Mouse (Mus musculus): ENCODE data around the gene Gpr142. TPM values are rescaled to one million over a fixed set of nuclear protein-coding genes. Genes with fewer than 3 reads are reported as not detected.

The Gpr142 gene
- polyA plus RNA-seq, 1 experiment from 2014 or later, result not detected

- peak; percentile 56; the same call in 1 of the 2 replicates for ATAC-seq (ENCODE audit: low read depth)
- Histone ChIP-seq H3K9me3 (ENCODE audit: control insufficient read depth, low read length) (no peaks in the 10 kb centered on the region), H3K27ac (ENCODE audit: low read depth, low read length) (no peak overlapping the region), H3K27me3 (ENCODE audit: control insufficient read depth, insufficient read depth, low read length) (peaks cover 3% of the 10 kb centered on the region; the same call in 1 of the 2 replicates), H3K4me1 (ENCODE audit: control insufficient read depth, insufficient read depth, low read length) (peaks cover 13% of the 10 kb centered on the region), H3K4me3 (ENCODE audit: low read depth, low read length) (no peak overlapping the region), H3K9ac (replicated peaks; ENCODE audit: low read depth, low read length) (no peak overlapping the region), H3K4me2 (ENCODE audit: low read depth, low read length) (peak overlapping the region; percentile 41), H3K36me3 (ENCODE audit: control insufficient read depth, insufficient read depth, low read length) (no peaks in the 10 kb centered on the region)
- WGBS, result 10% methylated on average over 30 of the region's 30 CpGs
Observed at GRCm38 (mm10) chr11:114789061-114789714, 9.5 kb upstream of the Gpr142 start.

GRCm38 (mm10) chr11:114789716-114790115 is 9.0 kb upstream of the Gpr142 start:
- 54% methylated on average over 9 of the region's 9 CpGs for WGBS
- Histone ChIP-seq H3K4me1 (ENCODE audit: control insufficient read depth, insufficient read depth, low read length) (peaks cover 13% of the 10 kb centered on the region), H3K36me3 (ENCODE audit: control insufficient read depth, insufficient read depth, low read length) (no peaks in the 10 kb centered on the region), H3K4me3 (ENCODE audit: low read depth, low read length) (no peak overlapping the region), H3K9ac (replicated peaks; ENCODE audit: low read depth, low read length) (no peak overlapping the region), H3K27ac (ENCODE audit: low read depth, low read length) (no peak overlapping the region), H3K9me3 (ENCODE audit: control insufficient read depth, low read length) (no peaks in the 10 kb centered on the region), H3K27me3 (ENCODE audit: control insufficient read depth, insufficient read depth, low read length) (peaks cover 3% of the 10 kb centered on the region; the same call in 1 of the 2 replicates), H3K4me2 (ENCODE audit: low read depth, low read length) (no peak overlapping the region)
- ATAC-seq (ENCODE audit: low read depth), result no peak

- Histone ChIP-seq H3K4me2 (ENCODE audit: low read depth, low read length) (no peak overlapping the region), H3K9ac (replicated peaks; ENCODE audit: low read depth, low read length) (no peak overlapping the region), H3K9me3 (ENCODE audit: control insufficient read depth, low read length) (no peaks in the 10 kb centered on the region), H3K4me3 (ENCODE audit: low read depth, low read length) (no peak overlapping the region), H3K36me3 (ENCODE audit: control insufficient read depth, insufficient read depth, low read length) (no peaks in the 10 kb centered on the region), H3K27me3 (ENCODE audit: control insufficient read depth, insufficient read depth, low read length) (peaks cover 3% of the 10 kb centered on the region; the same call in 1 of the 2 replicates), H3K27ac (ENCODE audit: low read depth, low read length) (no peak overlapping the region), H3K4me1 (ENCODE audit: control insufficient read depth, insufficient read depth, low read length) (peaks cover 17% of the 10 kb centered on the region)
- ATAC-seq (ENCODE audit: low read depth), result no peak
- WGBS, result 74% methylated on average over 12 of the region's 12 CpGs
Observed at GRCm38 (mm10) chr11:114790171-114790570, 8.6 kb upstream of the Gpr142 start.

- H3K9me3 ChIP-seq (ENCODE audit: control insufficient read depth, low read length), result no peaks in the 10 kb centered on the region
- peak overlapping the region; percentile 93 for H3K4me2 ChIP-seq (ENCODE audit: low read depth, low read length)
- H3K36me3 ChIP-seq (ENCODE audit: control insufficient read depth, insufficient read depth, low read length), result no peaks in the 10 kb centered on the region
- H3K4me3 ChIP-seq (ENCODE audit: low read depth, low read length), result no peak overlapping the region
- 23% methylated on average over 4 of the region's 4 CpGs for WGBS
- H3K9ac ChIP-seq (replicated peaks; ENCODE audit: low read depth, low read length), result 0 out of 2 replicates have a peak overlapping the region, but pooled peaks have one; percentile 7
- peaks cover 3% of the 10 kb centered on the region; the same call in 1 of the 2 replicates for H3K27me3 ChIP-seq (ENCODE audit: control insufficient read depth, insufficient read depth, low read length)
- H3K4me1 ChIP-seq (ENCODE audit: control insufficient read depth, insufficient read depth, low read length), result peaks cover 22% of the 10 kb centered on the region
- no peak overlapping the region for H3K27ac ChIP-seq (ENCODE audit: low read depth, low read length)
- no peak for ATAC-seq (ENCODE audit: low read depth)
Observed at GRCm38 (mm10) chr11:114790841-114791240, 7.9 kb upstream of the Gpr142 start.

- Histone ChIP-seq H3K4me1 (ENCODE audit: control insufficient read depth, insufficient read depth, low read length) (peaks cover 28% of the 10 kb centered on the region), H3K9ac (replicated peaks; ENCODE audit: low read depth, low read length) (peak overlapping the region; percentile 67), H3K4me2 (ENCODE audit: low read depth, low read length) (peak overlapping the region; percentile 93), H3K9me3 (ENCODE audit: control insufficient read depth, low read length) (no peaks in the 10 kb centered on the region), H3K36me3 (ENCODE audit: control insufficient read depth, insufficient read depth, low read length) (no peaks in the 10 kb centered on the region), H3K27ac (ENCODE audit: low read depth, low read length) (peak overlapping the region; percentile 74), H3K27me3 (ENCODE audit: control insufficient read depth, insufficient read depth, low read length) (no peaks in the 10 kb centered on the region), H3K4me3 (ENCODE audit: low read depth, low read length) (peak overlapping the region; percentile 45)
- 4% methylated on average over 45 of the region's 50 CpGs for WGBS
- ATAC-seq (ENCODE audit: low read depth), result no peak
Observed at GRCm38 (mm10) chr11:114791351-114791889, 7.3 kb upstream of the Gpr142 start.

GRCm38 (mm10) chr11:114791891-114792411 is 6.8 kb upstream of the Gpr142 start:
- Histone ChIP-seq H3K27me3 (ENCODE audit: control insufficient read depth, insufficient read depth, low read length) (no peaks in the 10 kb centered on the region), H3K4me3 (ENCODE audit: low read depth, low read length) (peak overlapping the region; percentile 45), H3K4me1 (ENCODE audit: control insufficient read depth, insufficient read depth, low read length) (peaks cover 28% of the 10 kb centered on the region), H3K9ac (replicated peaks; ENCODE audit: low read depth, low read length) (peak overlapping the region; percentile 67), H3K4me2 (ENCODE audit: low read depth, low read length) (peak overlapping the region; percentile 93), H3K36me3 (ENCODE audit: control insufficient read depth, insufficient read depth, low read length) (no peaks in the 10 kb centered on the region), H3K27ac (ENCODE audit: low read depth, low read length) (peak overlapping the region; percentile 74), H3K9me3 (ENCODE audit: control insufficient read depth, low read length) (no peaks in the 10 kb centered on the region)
- ATAC-seq (ENCODE audit: low read depth), result no peak
- 2% methylated on average over 54 of the region's 59 CpGs for WGBS

- no peaks in the 10 kb centered on the region for H3K36me3 ChIP-seq (ENCODE audit: control insufficient read depth, insufficient read depth, low read length)
- 0 out of 2 replicates have a peak overlapping the region, but pooled peaks have one; percentile 67 for H3K9ac ChIP-seq (replicated peaks; ENCODE audit: low read depth, low read length)
- H3K4me3 ChIP-seq (ENCODE audit: low read depth, low read length), result no peak overlapping the region
- peaks cover 28% of the 10 kb centered on the region for H3K4me1 ChIP-seq (ENCODE audit: control insufficient read depth, insufficient read depth, low read length)
- no peak for ATAC-seq (ENCODE audit: low read depth)
- no peaks in the 10 kb centered on the region for H3K9me3 ChIP-seq (ENCODE audit: control insufficient read depth, low read length)
- H3K27ac ChIP-seq (ENCODE audit: low read depth, low read length), result no peak overlapping the region
- WGBS, result 52% methylated on average over 5 of the region's 5 CpGs
- H3K27me3 ChIP-seq (ENCODE audit: control insufficient read depth, insufficient read depth, low read length), result no peaks in the 10 kb centered on the region
- peak overlapping the region; percentile 93; the same call in 1 of the 2 replicates for H3K4me2 ChIP-seq (ENCODE audit: low read depth, low read length)
Observed at GRCm38 (mm10) chr11:114792931-114793494, 5.7 kb upstream of the Gpr142 start.

GRCm38 (mm10) chr11:114793868-114794545 is 4.7 kb upstream of the Gpr142 start:
- 46% methylated on average over 19 of the region's 19 CpGs for WGBS
- ATAC-seq (ENCODE audit: low read depth), result no peak
- Histone ChIP-seq H3K27me3 (ENCODE audit: control insufficient read depth, insufficient read depth, low read length) (no peaks in the 10 kb centered on the region), H3K4me1 (ENCODE audit: control insufficient read depth, insufficient read depth, low read length) (peaks cover 28% of the 10 kb centered on the region), H3K4me2 (ENCODE audit: low read depth, low read length) (peak overlapping the region; percentile 93; the same call in 1 of the 2 replicates), H3K36me3 (ENCODE audit: control insufficient read depth, insufficient read depth, low read length) (no peaks in the 10 kb centered on the region), H3K27ac (ENCODE audit: low read depth, low read length) (peak overlapping the region; percentile 45), H3K4me3 (ENCODE audit: low read depth, low read length) (no peak overlapping the region), H3K9ac (replicated peaks; ENCODE audit: low read depth, low read length) (peak overlapping the region; percentile 39; the same call in 1 of the 2 replicates), H3K9me3 (ENCODE audit: control insufficient read depth, low read length) (no peaks in the 10 kb centered on the region)
